Mouse (Mus musculus): ENCODE measurements around the gene Mapkapk3.
A peak's percentile ranks its signal among the peaks of the same experiment; 100 is the strongest.

Gene Mapkapk3

GRCm38 (mm10) chr9:107289211-107290076 lies at the start of gene Mapkapk3:
Gene Mapkapk3 (minus strand): TSS chr9:107289877.
- peak; percentile 53 for DNase-seq (ENCODE audit: low read depth, low spot score)

DNA sequence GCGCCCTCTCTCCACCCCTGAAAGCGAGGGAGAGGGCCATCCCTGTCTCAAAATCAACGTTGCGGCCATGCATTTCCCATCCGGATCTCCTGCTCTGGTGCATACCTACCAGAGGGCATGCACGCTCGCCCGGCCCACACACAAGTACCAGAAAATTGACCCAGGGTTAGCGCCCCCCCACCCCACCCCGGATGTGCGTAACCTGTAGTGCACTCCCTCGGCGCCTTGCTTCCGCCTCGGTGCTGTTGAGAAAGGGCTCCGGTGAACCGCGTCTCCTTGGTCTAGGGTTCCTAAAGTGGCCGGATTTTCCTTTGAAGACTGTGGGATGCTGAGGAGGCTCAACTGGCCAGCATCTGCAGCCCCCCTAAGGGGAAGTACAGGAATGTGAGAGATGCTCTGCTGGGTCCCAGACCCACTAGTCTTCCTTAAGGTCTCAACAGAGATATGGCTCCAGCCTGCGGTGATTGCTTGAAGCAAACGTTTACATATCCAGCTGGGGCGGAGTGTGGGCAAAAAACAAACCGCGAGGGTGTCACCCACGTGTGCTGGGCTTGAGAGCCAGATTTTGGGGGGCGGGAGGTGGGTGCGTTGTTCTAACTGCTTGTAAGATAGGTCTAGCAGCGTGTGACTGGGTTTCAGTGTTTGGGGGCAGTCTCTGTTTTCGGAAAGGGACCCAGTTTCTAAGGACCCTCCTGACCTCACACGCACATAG lies 48.7 kb upstream of the Mapkapk3 start, which contains the start of gene Hemk1:
Gene Hemk1 (minus strand): TSS at position 179 of the 712 bp plus-strand sequence.
- DNase-seq (ENCODE audit: low read depth, low spot score): peak; percentile 82

GRCm38 (mm10) chr9:107336386-107336785 lies 46.7 kb upstream of the Mapkapk3 start:
- DNase-seq (ENCODE audit: low read depth, low spot score): no peak

DNA sequence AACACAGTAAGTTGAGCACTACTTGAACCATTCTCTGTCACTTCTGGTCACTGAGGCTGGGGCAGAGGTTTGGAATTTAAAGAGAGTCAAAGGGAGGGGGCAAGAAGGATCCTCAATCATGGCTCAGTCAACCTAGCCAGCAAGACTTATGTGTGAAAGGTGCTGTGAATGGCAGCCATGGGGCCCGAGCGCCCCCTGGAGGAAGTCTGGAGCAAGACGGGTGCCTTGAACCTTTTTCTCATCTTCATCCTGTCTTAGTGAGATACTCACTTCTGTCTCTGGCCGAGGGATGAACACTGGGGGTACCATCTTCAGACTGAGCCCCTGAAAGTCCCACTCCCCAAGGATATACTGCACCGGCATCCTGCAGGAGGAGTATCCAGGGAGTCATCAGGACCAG lies 46.2 kb upstream of the Mapkapk3 start:
- peak; percentile 24 for DNase-seq (ENCODE audit: low read depth, low spot score)

DNA sequence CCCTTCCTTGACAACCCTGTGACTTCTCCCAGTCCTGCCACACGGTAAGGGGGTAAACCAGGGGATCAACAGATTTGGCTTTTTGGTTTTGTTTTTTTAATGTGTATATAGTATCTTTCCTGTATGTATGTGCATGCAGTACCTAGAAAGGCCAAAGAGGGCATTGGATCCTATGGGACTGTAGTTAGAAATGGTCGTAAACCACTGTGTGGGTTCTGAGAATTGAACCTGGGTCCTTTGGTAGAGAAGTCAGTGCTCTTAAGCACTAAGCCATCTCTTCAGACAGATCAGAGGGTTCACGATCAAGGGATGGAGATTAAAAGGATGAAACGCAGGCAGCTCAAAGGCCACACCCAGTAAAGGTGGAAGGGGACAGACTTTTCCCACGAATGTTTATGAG lies 45.4 kb upstream of the Mapkapk3 start:
- no peak for DNase-seq (ENCODE audit: low read depth, low spot score)

GRCm38 (mm10) chr9:107334356-107334755 lies 44.7 kb upstream of the Mapkapk3 start:
- DNase-seq (ENCODE audit: low read depth, low spot score): no peak

DNA sequence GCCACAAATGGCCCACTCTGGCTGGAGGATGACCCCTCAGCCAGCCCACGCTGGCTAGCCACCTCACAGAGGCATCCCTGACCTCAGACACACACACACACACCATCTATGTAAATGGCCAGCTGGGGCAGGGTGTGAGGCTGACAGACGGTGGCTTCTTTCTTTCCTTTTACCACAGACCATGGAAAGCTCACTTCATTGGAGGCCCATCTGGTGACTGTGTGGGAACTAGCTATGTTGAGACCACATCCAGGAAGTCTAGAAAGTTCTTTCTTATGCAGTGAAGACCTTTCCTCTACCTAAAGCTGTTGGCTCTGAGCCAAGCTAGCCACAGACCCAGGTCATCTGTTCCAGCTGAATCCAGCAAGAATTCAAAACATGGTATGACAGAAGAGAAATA lies 44.0 kb upstream of the Mapkapk3 start:
- DNase-seq (ENCODE audit: low read depth, low spot score): no peak

DNA sequence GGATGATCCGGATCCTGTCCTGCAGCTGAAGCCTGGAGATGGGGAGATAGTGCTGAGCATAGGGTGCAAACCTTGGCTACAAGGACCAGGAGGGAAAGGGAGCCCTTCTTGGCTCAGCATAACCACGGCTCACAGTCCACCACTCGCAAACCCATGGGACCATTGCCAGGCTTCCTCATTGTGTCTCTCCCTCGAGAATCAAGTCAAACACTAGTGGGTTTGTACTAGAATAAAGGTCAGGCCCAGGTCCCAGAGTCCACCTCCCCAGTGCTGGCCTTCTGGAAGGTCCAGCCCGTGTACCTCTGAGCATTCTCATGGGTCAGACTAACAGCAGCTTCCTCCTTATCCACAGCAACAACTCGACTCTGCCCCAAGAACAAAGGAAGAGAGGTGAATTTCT lies 41.1 kb upstream of the Mapkapk3 start:
- no peak for DNase-seq (ENCODE audit: low read depth, low spot score)

- DNase-seq (ENCODE audit: low read depth, low spot score): no peak
Observed at GRCm38 (mm10) chr9:107327879-107328620, 38.4 kb upstream of the Mapkapk3 start.

DNA sequence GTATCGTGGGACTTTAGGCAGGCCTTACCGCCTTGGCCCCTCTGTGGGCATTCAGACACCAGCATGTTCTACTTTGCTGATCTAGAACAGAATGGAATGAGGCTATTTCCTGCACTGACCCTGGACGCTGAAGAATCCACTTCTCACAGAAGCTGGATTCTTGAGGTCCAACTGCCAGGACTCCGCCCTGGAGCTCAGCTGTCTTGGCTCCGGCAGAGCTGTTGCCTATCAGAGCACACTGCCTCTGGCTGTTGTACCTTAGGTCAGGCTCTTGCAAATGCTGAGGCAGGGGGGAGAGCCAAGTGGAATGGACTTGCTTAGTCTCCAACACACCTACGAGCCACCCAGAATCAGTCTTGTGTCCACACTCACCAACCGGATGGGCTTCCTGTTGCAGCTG lies 36.2 kb upstream of the Mapkapk3 start:
- no peak for DNase-seq (ENCODE audit: low read depth, low spot score)

GRCm38 (mm10) chr9:107324799-107325561 lies 35.3 kb upstream of the Mapkapk3 start:
- DNase-seq (ENCODE audit: low read depth, low spot score): no peak

DNA sequence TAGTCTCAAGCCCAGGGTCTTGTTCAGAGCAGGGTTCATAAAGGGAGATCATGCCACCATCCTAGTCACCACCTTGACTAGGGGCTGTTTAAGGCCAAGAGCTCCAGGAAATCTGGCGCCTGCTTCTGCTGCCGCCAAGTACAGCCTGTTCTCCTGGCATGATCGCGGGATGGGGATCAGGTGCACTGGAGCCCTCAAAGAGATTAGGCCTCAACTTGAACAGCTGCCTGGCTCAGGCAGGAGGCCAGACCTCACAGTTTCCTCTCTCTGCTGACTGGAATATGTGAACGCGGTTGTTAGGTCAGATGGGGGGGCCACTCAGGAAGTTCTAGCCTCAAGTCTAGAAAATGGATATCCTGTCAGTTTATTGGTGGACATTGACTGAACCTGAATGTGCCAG lies 33.9 kb upstream of the Mapkapk3 start:
- DNase-seq (ENCODE audit: low read depth, low spot score): no peak

DNA sequence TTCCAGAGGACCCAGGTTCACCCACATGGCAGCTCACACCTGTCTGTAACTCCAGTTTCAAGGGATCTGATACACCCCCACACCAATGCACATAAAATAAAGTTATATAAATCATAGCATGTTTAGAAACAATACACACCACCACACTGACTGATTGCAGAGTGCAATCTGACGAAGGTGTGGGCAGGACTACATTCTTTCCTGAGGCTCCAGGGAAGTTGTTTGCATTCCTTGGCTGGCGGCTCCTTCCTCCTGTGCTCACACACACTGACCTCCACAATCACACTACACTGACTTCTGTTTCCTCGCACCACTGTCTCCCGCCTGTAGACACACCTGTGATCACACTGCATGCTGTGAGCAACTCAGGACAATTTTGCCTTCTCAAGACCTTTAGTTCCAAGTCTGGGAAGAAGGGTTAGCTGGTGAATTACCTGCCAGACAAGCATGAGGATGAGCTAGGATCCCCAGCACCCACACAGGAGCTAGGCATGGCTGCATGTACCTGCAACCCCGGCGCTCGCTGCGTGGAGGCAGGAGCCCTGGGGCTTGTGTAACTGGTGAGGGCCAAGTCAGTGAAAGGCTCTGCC lies 32.9 kb upstream of the Mapkapk3 start:
- DNase-seq (ENCODE audit: low read depth, low spot score): no peak

- DNase-seq (ENCODE audit: low read depth, low spot score): no peak
Observed at GRCm38 (mm10) chr9:107315791-107316190, 26.1 kb upstream of the Mapkapk3 start.

DNA sequence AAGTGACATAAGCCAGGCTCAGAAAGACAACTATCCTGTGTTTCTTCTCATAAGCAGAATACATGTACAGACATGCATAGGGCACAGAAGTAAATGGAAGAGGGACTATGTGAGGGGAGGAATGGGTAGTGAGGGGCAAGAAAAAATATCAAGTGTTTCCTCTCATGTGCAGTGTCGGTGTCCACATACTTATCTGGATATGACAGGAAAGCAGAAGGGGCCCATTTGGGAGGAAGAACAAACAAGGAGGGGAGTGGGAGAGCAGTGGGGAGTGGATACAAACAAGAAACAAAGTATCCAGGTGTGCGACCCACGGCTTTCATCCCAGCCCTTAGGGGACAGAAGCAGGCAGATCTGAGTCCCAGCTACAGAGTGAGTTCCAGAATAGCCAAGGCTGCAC lies 24.2 kb upstream of the Mapkapk3 start:
- no peak for DNase-seq (ENCODE audit: low read depth, low spot score)

GRCm38 (mm10) chr9:107312811-107313584 lies 23.3 kb upstream of the Mapkapk3 start:
- no peak for DNase-seq (ENCODE audit: low read depth, low spot score)

GRCm38 (mm10) chr9:107309600-107309999 lies 19.9 kb upstream of the Mapkapk3 start:
- DNase-seq (ENCODE audit: low read depth, low spot score): no peak

DNA sequence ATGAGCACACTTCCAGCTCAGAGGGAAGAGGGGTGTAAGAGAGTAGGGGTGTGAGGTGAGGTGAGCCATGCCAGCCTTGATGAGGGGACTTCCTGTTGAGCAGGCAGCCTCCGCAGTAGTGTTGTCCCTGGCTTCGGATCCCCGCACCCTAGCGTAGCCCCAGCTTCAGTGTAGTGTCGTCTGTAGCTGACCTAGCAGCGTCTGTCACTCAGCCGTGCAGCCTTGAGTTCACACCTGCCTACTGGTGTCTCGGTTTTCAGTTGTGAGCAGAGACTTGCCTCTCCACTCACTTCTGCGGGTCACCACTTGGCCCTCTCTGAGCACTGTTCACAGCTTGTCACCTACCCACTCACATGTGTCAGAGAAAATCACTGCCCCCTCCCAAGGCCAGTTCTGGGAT lies 19.5 kb upstream of the Mapkapk3 start:
- DNase-seq (ENCODE audit: low read depth, low spot score): no peak

DNA sequence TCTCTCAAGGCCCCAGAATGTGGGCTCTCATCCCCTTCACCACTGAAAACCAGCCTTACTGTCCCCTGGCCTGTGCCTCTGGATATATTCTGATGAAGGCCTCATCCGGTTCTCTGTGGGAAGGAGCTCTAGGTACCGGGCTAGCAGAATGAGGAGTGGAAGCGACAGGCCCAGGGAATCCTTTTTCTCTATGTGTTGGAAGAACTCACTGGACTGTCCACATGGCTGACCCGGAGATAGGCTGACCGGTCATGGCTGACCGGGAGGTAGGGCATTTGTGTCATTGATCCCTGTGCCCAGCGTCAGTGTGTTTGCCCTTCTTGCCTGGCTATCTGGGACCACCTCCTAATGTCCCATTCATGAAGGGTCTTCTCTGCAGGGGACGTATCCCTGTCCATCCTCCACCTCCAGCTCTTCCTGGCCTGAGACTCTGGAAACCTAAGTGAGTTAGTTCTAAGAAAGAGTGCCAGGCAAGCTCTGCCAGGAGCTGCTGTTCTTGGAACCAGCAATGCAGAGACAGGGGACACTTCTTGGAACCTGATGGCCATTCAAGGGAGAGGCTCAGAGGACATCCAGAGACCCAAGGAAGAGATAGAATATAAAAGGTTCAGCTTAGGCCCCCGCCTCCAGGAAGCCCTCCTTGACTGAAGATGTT lies 18.8 kb upstream of the Mapkapk3 start:
- DNase-seq (ENCODE audit: low read depth, low spot score): no peak

DNA sequence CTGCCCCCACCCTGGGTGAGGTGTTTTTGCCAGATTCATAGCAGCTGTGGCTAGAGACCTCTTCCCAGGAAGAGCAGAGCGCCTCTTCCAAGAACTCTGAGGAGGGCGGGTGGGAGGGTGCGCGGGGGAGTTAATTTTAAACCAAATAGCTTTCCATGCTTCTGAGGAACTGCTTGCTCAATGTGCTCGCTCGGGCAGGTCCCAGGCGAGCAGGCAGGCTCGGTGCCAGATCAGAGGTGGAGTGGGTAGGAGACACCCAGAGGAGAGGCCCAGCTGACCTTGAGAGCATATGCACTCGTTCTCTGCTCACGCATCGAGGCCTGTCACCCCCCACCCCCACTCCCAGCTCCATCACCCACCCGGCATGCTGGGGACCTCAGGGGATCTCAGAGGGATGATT lies 18.2 kb upstream of the Mapkapk3 start:
- DNase-seq (ENCODE audit: low read depth, low spot score): no peak

All from embryo, embryonic 11.5 days (tissue).